Mouse (Mus musculus): ENCODE measurements around the gene Krtap19-4. TPM values are rescaled to one million over a fixed set of nuclear protein-coding genes. Genes with fewer than 3 reads are reported as not detected.

The Krtap19-4 gene
- polyA plus RNA-seq, 1 experiment from 2014 or later: not detected

Other genes starting within 250 kb of the Krtap19-4 start
- not detected in 2 replicates for gene Krtap26-1, start 237.3 kb downstream of the Krtap19-4 start, polyA plus RNA-seq (2015; fragmentation: Nextera tagmentation; extraction: Ambion mirVana)
- not detected in 2 replicates for gene Krtap27-1, start 213.4 kb downstream of the Krtap19-4 start, polyA plus RNA-seq (2015; fragmentation: Nextera tagmentation; extraction: Ambion mirVana)
- gene 2310061N02Rik, start 177.1 kb downstream of the Krtap19-4 start, polyA plus RNA-seq (2015; fragmentation: Nextera tagmentation; extraction: Ambion mirVana): not detected in 2 replicates
- not detected in 2 replicates for gene Krtap13-1, start 156.2 kb downstream of the Krtap19-4 start, polyA plus RNA-seq (2015; fragmentation: Nextera tagmentation; extraction: Ambion mirVana)
- gene Krtap13, start 133.5 kb downstream of the Krtap19-4 start, polyA plus RNA-seq (2015; fragmentation: Nextera tagmentation; extraction: Ambion mirVana): not detected in 2 replicates
- gene 2310034C09Rik, start 126.2 kb downstream of the Krtap19-4 start, polyA plus RNA-seq (2015; fragmentation: Nextera tagmentation; extraction: Ambion mirVana): not detected in 2 replicates
- not detected in 2 replicates for gene 2310057N15Rik, start 110.9 kb downstream of the Krtap19-4 start, polyA plus RNA-seq (2015; fragmentation: Nextera tagmentation; extraction: Ambion mirVana)
- gene Gm5965, start 107.2 kb downstream of the Krtap19-4 start, polyA plus RNA-seq (2015; fragmentation: Nextera tagmentation; extraction: Ambion mirVana): not detected in 2 replicates
- not detected in 2 replicates for gene Gm20741, start 72.9 kb downstream of the Krtap19-4 start, polyA plus RNA-seq (2015; fragmentation: Nextera tagmentation; extraction: Ambion mirVana)
- not detected in 2 replicates for gene Krtap15, start 64.9 kb downstream of the Krtap19-4 start, polyA plus RNA-seq (2015; fragmentation: Nextera tagmentation; extraction: Ambion mirVana)
- not detected in 2 replicates for gene Krtap14, start 58.9 kb downstream of the Krtap19-4 start, polyA plus RNA-seq (2015; fragmentation: Nextera tagmentation; extraction: Ambion mirVana)
- gene Krtap19-1, start 15.7 kb downstream of the Krtap19-4 start, polyA plus RNA-seq (2015; fragmentation: Nextera tagmentation; extraction: Ambion mirVana): not detected in 2 replicates
- not detected in 2 replicates for gene Krtap19-2, start 10.8 kb downstream of the Krtap19-4 start, polyA plus RNA-seq (2015; fragmentation: Nextera tagmentation; extraction: Ambion mirVana)
- gene Krtap19-3, start 7.1 kb downstream of the Krtap19-4 start, polyA plus RNA-seq (2015; fragmentation: Nextera tagmentation; extraction: Ambion mirVana): not detected in 2 replicates
- not detected in 2 replicates for gene Krtap19-5, start 11.4 kb upstream of the Krtap19-4 start, polyA plus RNA-seq (2015; fragmentation: Nextera tagmentation; extraction: Ambion mirVana)
- not detected in 2 replicates for gene Krtap19-9b, start 47.2 kb upstream of the Krtap19-4 start, polyA plus RNA-seq (2015; fragmentation: Nextera tagmentation; extraction: Ambion mirVana)
- gene Krtap16-3, start 77.8 kb upstream of the Krtap19-4 start, polyA plus RNA-seq (2015; fragmentation: Nextera tagmentation; extraction: Ambion mirVana): not detected in 2 replicates
- not detected in 2 replicates for gene Krtap22-2, start 125.7 kb upstream of the Krtap19-4 start, polyA plus RNA-seq (2015; fragmentation: Nextera tagmentation; extraction: Ambion mirVana)
- not detected in 2 replicates for gene Gm10229, start 130.2 kb upstream of the Krtap19-4 start, polyA plus RNA-seq (2015; fragmentation: Nextera tagmentation; extraction: Ambion mirVana)
- not detected in 2 replicates for gene Krtap6-1, start 146.6 kb upstream of the Krtap19-4 start, polyA plus RNA-seq (2015; fragmentation: Nextera tagmentation; extraction: Ambion mirVana)
- not detected in 2 replicates for gene Gm10228, start 156.4 kb upstream of the Krtap19-4 start, polyA plus RNA-seq (2015; fragmentation: Nextera tagmentation; extraction: Ambion mirVana)
- not detected in 2 replicates for gene Krtap6-5, start 162.8 kb upstream of the Krtap19-4 start, polyA plus RNA-seq (2015; fragmentation: Nextera tagmentation; extraction: Ambion mirVana)
- gene 1110025L11Rik, start 178.9 kb upstream of the Krtap19-4 start, polyA plus RNA-seq (2015; fragmentation: Nextera tagmentation; extraction: Ambion mirVana): not detected in 2 replicates
- gene Krtap6-3, start 198.9 kb upstream of the Krtap19-4 start, polyA plus RNA-seq (2015; fragmentation: Nextera tagmentation; extraction: Ambion mirVana): not detected in 2 replicates